Comparison of ENCODE assay signal across 9 mouse cellular contexts in genomic region chr2:57997752-57998430, GRCm38 (mm10). TPM values are rescaled to one million over a fixed set of nuclear protein-coding genes. Genes with fewer than 3 reads are reported as not detected.
DNase-seq lines count a peak whose midpoint lies in the region; ATAC-seq and TF ChIP-seq lines count a peak whose summit lies in the region.
"Had no signal": no experiment of that assay in that cellular context is flagged by ENCODE, and none has a peak within 500 bp of the region (broad histone marks: within the 10 kb centered on the region; RNA-seq: fewer than 3 reads in every experiment).

Galnt5 (plus strand) TSS chr2:57997884.

- no peak for DNase-seq in kidney, adult 2 months
- DNase-seq in kidney, adult 18-20 months = no peak
- peak; percentile 69 for DNase-seq in forelimb bud, embryonic 11.5 days (ENCODE audit: low read depth, low spot score)
- no peak for DNase-seq in cerebellum, postnatal 25 days
- DNase-seq in adrenal gland, postnatal 25 days = no peak
- DNase-seq: spleen, adult 18-20 months had no signal

- TF ChIP-seq CTCF in kidney, adult 2 months (conservative IDR thresholded peaks at IDR 0.05; ENCODE audit: insufficient read depth, insufficient read length, low read depth, low read length) = no peak

- ATAC-seq in kidney, embryonic 15.5 days (replicated peaks; ENCODE audit: low FRiP score) = peak; percentile 93
- ATAC-seq in neural tube, embryonic 15.5 days (ENCODE audit: low FRiP score) = no peak
- ATAC-seq in erythroid progenitor cell, adult 5-6 weeks (replicated peaks; ENCODE audit: low FRiP score, poor library complexity, severe bottlenecking) = no peak

- H3K27ac ChIP-seq in kidney, adult 2 months (ENCODE audit: insufficient read depth, low read depth, low read length) = no peak within 1 kb of the TSS
- H3K27ac ChIP-seq in kidney, embryonic 15.5 days = peak within 1 kb of the TSS; percentile 66
- no peak within 1 kb of the TSS for H3K27ac ChIP-seq in neural tube, embryonic 15.5 days (replicated peaks)

- H3K36me3 ChIP-seq in kidney, adult 2 months (ENCODE audit: control insufficient read depth, insufficient read depth, low read length) = no peaks in the 10 kb centered on the region
- H3K36me3 ChIP-seq in kidney, embryonic 15.5 days = no peaks in the 10 kb centered on the region
- H3K36me3 ChIP-seq in neural tube, embryonic 15.5 days = no peaks in the 10 kb centered on the region

- H3K27me3 ChIP-seq in kidney, adult 2 months (replicated peaks; ENCODE audit: control insufficient read depth, insufficient read depth, low read length) = no peaks in the 10 kb centered on the region
- H3K27me3 ChIP-seq in kidney, embryonic 15.5 days = no peaks in the 10 kb centered on the region
- H3K27me3 ChIP-seq in neural tube, embryonic 15.5 days (replicated peaks) = no peaks in the 10 kb centered on the region

- peak within 1 kb of the TSS; percentile 65 for H3K4me2 ChIP-seq in kidney, embryonic 15.5 days
- peak within 1 kb of the TSS; percentile 34 for H3K4me2 ChIP-seq in neural tube, embryonic 15.5 days

- WGBS in kidney, adult 2 months = 14% methylated on average over 12 of the region's 12 CpGs
- WGBS in kidney, embryonic 15.5 days = 21% methylated on average over 12 of the region's 12 CpGs
- WGBS in neural tube, embryonic 15.5 days = 70% methylated on average over 12 of the region's 12 CpGs

- TF ChIP-seq POLR2A in kidney, adult 2 months (IDR thresholded peaks at IDR 0.05; ENCODE audit: low read depth, low read length) = no peak

- H3K4me1 ChIP-seq in kidney, adult 2 months (ENCODE audit: control insufficient read depth, insufficient read depth, low read length) = no peaks in the 10 kb centered on the region
- H3K4me1 ChIP-seq in kidney, embryonic 15.5 days = peaks cover 14% of the 10 kb centered on the region
- no peaks in the 10 kb centered on the region for H3K4me1 ChIP-seq in neural tube, embryonic 15.5 days

- peak within 1 kb of the TSS; percentile 9 for H3K4me3 ChIP-seq in kidney, adult 2 months (ENCODE audit: insufficient read depth, low read depth, low read length)
- peak within 1 kb of the TSS; percentile 39 for H3K4me3 ChIP-seq in kidney, embryonic 15.5 days (replicated peaks)
- H3K4me3 ChIP-seq in neural tube, embryonic 15.5 days (replicated peaks) = no peak within 1 kb of the TSS; the same call in 1 of the 2 replicates

- H3K9me3 ChIP-seq in kidney, embryonic 15.5 days (replicated peaks) = no peaks in the 10 kb centered on the region
- no peaks in the 10 kb centered on the region for H3K9me3 ChIP-seq in neural tube, embryonic 15.5 days (replicated peaks)

- H3K9ac ChIP-seq in kidney, embryonic 15.5 days = no peak within 1 kb of the TSS
- H3K9ac ChIP-seq in neural tube, embryonic 15.5 days (replicated peaks) = no peak within 1 kb of the TSS

RNA-seq across cellular contexts. Expression of gene Galnt5, which starts in this region (rescaled TPM):
- 0.02 and 0.04 TPM in 2 replicates for polyA plus RNA-seq in kidney, adult 2 months (2012; rRNA removed)
- polyA plus RNA-seq in kidney, embryonic 15.5 days (2015; fragmentation: Nextera tagmentation; extraction: Ambion mirVana) = 1.1 and 2.0 TPM in 2 replicates
- 0.24 and 0.63 TPM in 2 replicates for polyA plus RNA-seq in neural tube, embryonic 15.5 days (2015; fragmentation: Nextera tagmentation; extraction: Ambion mirVana)
- not detected in 2 replicates for total RNA-seq in erythroid progenitor cell, adult 5-6 weeks (2015; ENCODE audit: low replicate concordance)
- total RNA-seq in erythroid progenitor cell, adult 5-6 weeks (2017; ENCODE audit: low replicate concordance) = not detected in 2 replicates
- not detected in 2 replicates for total RNA-seq in adrenal gland, postnatal 25 days (2021)
